Mouse (Mus musculus) mature B cell (primary cell): ENCODE measurements around the gene Trio.

Experiments used
- in situ Hi-C: fragments of 300-500 bp; cut with MboI; formaldehyde crosslinking; loops from 2 replicates; pipeline ENCODE4 v1.14.3; 2019

The Trio gene

GRCm38 (mm10) chr15:27841696-27842095 is 184.0 kb downstream of the Trio start:
- in situ Hi-C loops = no loop called here

- in situ Hi-C loops = no loop called here
Measured at GRCm38 (mm10) chr15:27840579-27840978, 185.1 kb downstream of the Trio start.

- in situ Hi-C loops = no loop called here
Measured at GRCm38 (mm10) chr15:27840125-27840524, 185.5 kb downstream of the Trio start.

GRCm38 (mm10) chr15:27831646-27832045 is 194.0 kb downstream of the Trio start:
- in situ Hi-C loops = no loop called here

GRCm38 (mm10) chr15:27827871-27828270 is 197.8 kb downstream of the Trio start:
- in situ Hi-C loops = loop anchor here (5.0 kb wide), 1 partner anchor 76 kb away; no protein-coding TSS in a partner anchor

- in situ Hi-C loops = loop anchor here (5.0 kb wide), 1 partner anchor 75 kb away; no protein-coding TSS in a partner anchor
Measured at GRCm38 (mm10) chr15:27826886-27827285, 198.8 kb downstream of the Trio start.

GRCm38 (mm10) chr15:27826048-27826637 is 199.5 kb downstream of the Trio start:
- in situ Hi-C loops = loop anchor here (5.0 kb wide), 1 partner anchor 74 kb away; no protein-coding TSS in a partner anchor

GRCm38 (mm10) chr15:27825390-27825789 is 200.3 kb downstream of the Trio start:
- in situ Hi-C loops = loop anchor here (5.0 kb wide), 1 partner anchor 73 kb away; no protein-coding TSS in a partner anchor

- in situ Hi-C loops = no loop called here
Measured at GRCm38 (mm10) chr15:27823581-27823980, 202.1 kb downstream of the Trio start.

- in situ Hi-C loops = no loop called here
Measured at GRCm38 (mm10) chr15:27822461-27822860, 203.2 kb downstream of the Trio start.

GRCm38 (mm10) chr15:27821651-27822364 is 203.8 kb downstream of the Trio start:
- in situ Hi-C loops = no loop called here

GRCm38 (mm10) chr15:27817096-27817495 is 208.6 kb downstream of the Trio start:
- in situ Hi-C loops = no loop called here

- in situ Hi-C loops = no loop called here
Measured at GRCm38 (mm10) chr15:27814677-27815391, 210.8 kb downstream of the Trio start.

GRCm38 (mm10) chr15:27810793-27811488 is 214.7 kb downstream of the Trio start:
- in situ Hi-C loops = no loop called here

- in situ Hi-C loops = no loop called here
Measured at GRCm38 (mm10) chr15:27810262-27810661, 215.4 kb downstream of the Trio start.

- in situ Hi-C loops = no loop called here
Measured at GRCm38 (mm10) chr15:27808596-27809276, 216.9 kb downstream of the Trio start.

GRCm38 (mm10) chr15:27806219-27806618 is 219.4 kb downstream of the Trio start:
- in situ Hi-C loops = no loop called here

GRCm38 (mm10) chr15:27805654-27806053 is 220.0 kb downstream of the Trio start:
- in situ Hi-C loops = no loop called here

- in situ Hi-C loops = no loop called here
Measured at GRCm38 (mm10) chr15:27804447-27804846, 221.2 kb downstream of the Trio start.

- in situ Hi-C loops = no loop called here
Measured at GRCm38 (mm10) chr15:27803568-27804345, 221.9 kb downstream of the Trio start.

- in situ Hi-C loops = no loop called here
Measured at GRCm38 (mm10) chr15:27802243-27802642, 223.4 kb downstream of the Trio start.
